Comparison of ENCODE assay signal across 12 mouse cellular contexts in the genomic region with DNA sequence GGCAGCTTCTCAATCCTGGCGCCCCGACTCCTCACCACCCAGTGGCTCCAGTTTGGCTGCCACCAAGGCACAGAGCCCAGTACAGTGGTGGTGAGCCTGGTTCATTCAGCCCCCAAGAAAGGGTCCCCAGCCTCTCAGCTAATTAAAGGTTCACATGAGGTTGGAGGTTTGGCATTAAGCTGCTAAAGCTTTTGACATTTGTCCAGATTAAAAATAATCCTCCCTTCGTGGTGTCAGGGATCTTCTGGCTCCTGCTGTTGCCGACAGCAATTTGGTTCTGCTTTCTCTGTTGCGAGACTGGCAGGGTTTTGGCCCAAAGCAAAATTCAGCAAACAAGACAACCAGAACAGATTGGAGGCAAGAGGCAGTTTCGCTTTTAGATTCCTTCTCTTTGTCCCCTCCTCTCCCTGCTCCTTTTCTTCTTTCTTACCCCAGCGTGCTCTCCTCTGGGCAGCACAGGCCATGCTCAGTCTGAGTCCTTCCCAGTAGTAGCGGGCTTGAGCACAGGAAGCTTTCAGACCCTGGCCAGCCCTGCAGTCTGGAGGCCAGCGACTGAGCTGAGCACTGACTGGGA.
DNase-seq lines count a peak whose midpoint lies in the region; ATAC-seq and TF ChIP-seq lines count a peak whose summit lies in the region.
"Had no signal": no experiment of that assay in that cellular context is flagged by ENCODE, and none has a peak within 500 bp of the region (broad histone marks: within the 10 kb centered on the region; RNA-seq: fewer than 3 reads in every experiment).

No protein-coding gene starts in this region.

- no peaks in the 10 kb centered on the region for H3K9me3 ChIP-seq in forebrain, postnatal 0 days (ENCODE audit: low read length)
- H3K9me3 ChIP-seq in midbrain, embryonic 16.5 days (replicated peaks; ENCODE audit: control insufficient read depth, low read length, poor library complexity, severe bottlenecking) = no peaks in the 10 kb centered on the region
- H3K9me3 ChIP-seq in kidney, embryonic 15.5 days (replicated peaks) = no peaks in the 10 kb centered on the region

- H3K27me3 ChIP-seq in forebrain, postnatal 0 days (ENCODE audit: insufficient read depth, low read length) = no peaks in the 10 kb centered on the region
- no peaks in the 10 kb centered on the region for H3K27me3 ChIP-seq in midbrain, embryonic 16.5 days (ENCODE audit: control insufficient read depth, insufficient read depth, low read depth, low read length)
- no peaks in the 10 kb centered on the region for H3K27me3 ChIP-seq in kidney, embryonic 15.5 days

- H3K4me1 ChIP-seq in forebrain, postnatal 0 days (ENCODE audit: insufficient read depth) = no peaks in the 10 kb centered on the region
- no peaks in the 10 kb centered on the region; the same call in 1 of the 2 replicates for H3K4me1 ChIP-seq in midbrain, embryonic 16.5 days (ENCODE audit: control insufficient read depth, insufficient read depth, low read length)
- no peaks in the 10 kb centered on the region for H3K4me1 ChIP-seq in kidney, embryonic 15.5 days

- 22% methylated on average over 9 of the region's 9 CpGs for WGBS in forebrain, postnatal 0 days
- WGBS in midbrain, embryonic 16.5 days = 34% methylated on average over 9 of the region's 9 CpGs
- WGBS in kidney, embryonic 15.5 days = 74% methylated on average over 9 of the region's 9 CpGs

- peak; percentile 51 to 64 for DNase-seq in layer of hippocampus, postnatal 14 days (ENCODE audit: low spot score in 2 of 2)
- no peak for DNase-seq in layer of hippocampus, postnatal 25 days (ENCODE audit: extremely low spot score in 1 of 2, low spot score in 1 of 2)
- peak; percentile 66 for DNase-seq in cerebellum, adult 9-10 months
- DNase-seq in forebrain, postnatal 0 days = peak; percentile 67
- no peak for DNase-seq in kidney, postnatal 14 days
- DNase-seq: gastrocnemius, postnatal 25 days; layer of hippocampus, adult 9-11 months; right cerebral cortex, postnatal 14 days had no signal

- peak; percentile 84 for ATAC-seq in forebrain, postnatal 0 days
- ATAC-seq in midbrain, embryonic 16.5 days = peak; percentile 77
- ATAC-seq in kidney, embryonic 15.5 days (replicated peaks; ENCODE audit: low FRiP score) = no peak
- ATAC-seq: Patski had no signal

- peak overlapping the region; percentile 32; the same call in 1 of the 2 replicates for H3K9ac ChIP-seq in forebrain, postnatal 0 days
- H3K9ac ChIP-seq in midbrain, embryonic 16.5 days (ENCODE audit: low read depth, low read length) = no peak overlapping the region
- no peak overlapping the region for H3K9ac ChIP-seq in kidney, embryonic 15.5 days

- no peaks in the 10 kb centered on the region for H3K36me3 ChIP-seq in forebrain, postnatal 0 days (ENCODE audit: insufficient read depth)
- no peaks in the 10 kb centered on the region for H3K36me3 ChIP-seq in midbrain, embryonic 16.5 days (ENCODE audit: control insufficient read depth, insufficient read depth, low read length)
- no peaks in the 10 kb centered on the region for H3K36me3 ChIP-seq in kidney, embryonic 15.5 days

- no peak for TF ChIP-seq CTCF in forebrain, postnatal 0 days (IDR thresholded peaks at IDR 0.05; ENCODE audit: low read depth)

- no peak overlapping the region for H3K4me2 ChIP-seq in forebrain, postnatal 0 days (ENCODE audit: low read depth)
- no peak overlapping the region for H3K4me2 ChIP-seq in midbrain, embryonic 16.5 days (ENCODE audit: low read length)
- no peak overlapping the region for H3K4me2 ChIP-seq in kidney, embryonic 15.5 days

- no peak overlapping the region for H3K4me3 ChIP-seq in forebrain, postnatal 0 days (ENCODE audit: low read depth, low read length)
- no peak overlapping the region for H3K4me3 ChIP-seq in midbrain, embryonic 16.5 days (ENCODE audit: low read depth, low read length)
- no peak overlapping the region for H3K4me3 ChIP-seq in kidney, embryonic 15.5 days (replicated peaks)

- peak overlapping the region; percentile 82 for H3K27ac ChIP-seq in forebrain, postnatal 0 days (ENCODE audit: low read depth, low read length)
- H3K27ac ChIP-seq in midbrain, embryonic 16.5 days (ENCODE audit: low read length) = peak overlapping the region; percentile 23
- no peak overlapping the region for H3K27ac ChIP-seq in kidney, embryonic 15.5 days
- H3K27ac ChIP-seq: macrophage had no signal

Comparison
In these comparisons a context has a peak if more than half of its experiments do, and no peak if none do; other contexts are left out.
1. DNase-seq: peak in layer of hippocampus, postnatal 14 days (2 of 2), cerebellum, adult 9-10 months (single experiment) and forebrain, postnatal 0 days (single experiment); none in layer of hippocampus, postnatal 25 days (0 of 2) and kidney, postnatal 14 days (single experiment).